Mouse (Mus musculus) kidney, postnatal 25 days (tissue): ENCODE results near the gene Ric8a.

Experiments
- DNase-seq, 2 experiments: peaks; one replicate each; pipeline ENCODE4 v3.0.0; 2021; ENCODE audit warnings: mixed read lengths in 2 of 2

Ric8a gene

GRCm38 (mm10) chr7:140847755-140848580 is 8.8 kb upstream of the Ric8a start, which contains the start of gene Odf3:
Gene Odf3, plus strand, starts transcription at chr7:140847805.
- peak; percentile 81 to 86 for DNase-seq

- DNase-seq: peak in 1 of 2 experiments; percentile 19
Measured at GRCm38 (mm10) chr7:140848591-140848990, 8.2 kb upstream of the Ric8a start.

GRCm38 (mm10) chr7:140851916-140852315 is 4.8 kb upstream of the Ric8a start:
- no peak for DNase-seq

GRCm38 (mm10) chr7:140853386-140853785 is 3.4 kb upstream of the Ric8a start:
- DNase-seq: peak; percentile 37 to 86

- peak in 1 of 2 experiments; percentile 46 for DNase-seq
Measured at GRCm38 (mm10) chr7:140854483-140854882, 2.3 kb upstream of the Ric8a start.

GRCm38 (mm10) chr7:140855181-140855580 is 1.6 kb upstream of the Ric8a start:
- peak in 1 of 2 experiments; percentile 27 for DNase-seq

GRCm38 (mm10) chr7:140855860-140856784 is 635 bp upstream of the Ric8a start, which contains the start of gene Gm45785:
Gene Gm45785, minus strand, starts transcription at chr7:140856331.
- peak; percentile 90 to 95 for DNase-seq

GRCm38 (mm10) chr7:140857550-140858505 is 1.1 kb downstream of the Ric8a start, which contains the start of gene Bet1l:
Gene Bet1l, minus strand, starts transcription at chr7:140857577.
- DNase-seq: peak in 1 of 2 experiments; percentile 33

GRCm38 (mm10) chr7:140858746-140859145 is 2.0 kb downstream of the Ric8a start:
- no peak for DNase-seq

- no peak for DNase-seq
Measured at GRCm38 (mm10) chr7:140859997-140860396, 3.2 kb downstream of the Ric8a start.

- DNase-seq: peak in 1 of 2 experiments; percentile 38
Measured at GRCm38 (mm10) chr7:140860728-140861127, 4.0 kb downstream of the Ric8a start.

GRCm38 (mm10) chr7:140864761-140865160 is 8.0 kb downstream of the Ric8a start:
- peak in 1 of 2 experiments; percentile 29 for DNase-seq

GRCm38 (mm10) chr7:140874224-140874623 is 17.5 kb downstream of the Ric8a start:
- DNase-seq: peak in 1 of 2 experiments; percentile 13

- peak in 1 of 2 experiments; percentile 28 for DNase-seq
Measured at GRCm38 (mm10) chr7:140877364-140877763, 20.6 kb downstream of the Ric8a start.

- DNase-seq: peak in 1 of 2 experiments; percentile 16
Measured at GRCm38 (mm10) chr7:140879355-140879754, 22.6 kb downstream of the Ric8a start.

- DNase-seq: peak; percentile 66 to 78
Measured at GRCm38 (mm10) chr7:140880419-140880818, 23.7 kb downstream of the Ric8a start.

GRCm38 (mm10) chr7:140880865-140881515 is 24.2 kb downstream of the Ric8a start:
- DNase-seq: peak; percentile 30 to 72

- DNase-seq: peak; percentile 97 to 98
Measured at GRCm38 (mm10) chr7:140881696-140882468, 25.1 kb downstream of the Ric8a start, which contains the start of the genes Psmd13 and Sirt3. Gene Psmd13, plus strand, starts transcription at chr7:140881968. Gene Sirt3, minus strand, starts transcription at chr7:140882309.

GRCm38 (mm10) chr7:140882469-140882803 is 25.7 kb downstream of the Ric8a start:
- DNase-seq: no peak

- peak in 1 of 2 experiments; percentile 26 for DNase-seq
Measured at GRCm38 (mm10) chr7:140890636-140891035, 33.9 kb downstream of the Ric8a start.
